Mouse (Mus musculus): ENCODE data around the gene Ttll10. TPM values are rescaled to one million over a fixed set of nuclear protein-coding genes. Genes with fewer than 3 reads are reported as not detected.

The Ttll10 gene
- polyA plus RNA-seq, 1 experiment from 2014 or later = 0.31 TPM

GRCm38 (mm10) chr4:156054130-156054529 is 5.1 kb downstream of the Ttll10 start:
- Histone ChIP-seq H3K36me3 (replicated peaks; ENCODE audit: insufficient read depth, low read length) (no peaks in the 10 kb centered on the region), H3K27me3 (ENCODE audit: insufficient read depth, low read length) (no peaks in the 10 kb centered on the region), H3K9me3 (ENCODE audit: low read length) (no peaks in the 10 kb centered on the region), H3K27ac (ENCODE audit: low read depth) (no peak overlapping the region), H3K4me3 (ENCODE audit: low read depth, low read length) (no peak overlapping the region), H3K4me2 (ENCODE audit: low read depth, low read length) (no peak overlapping the region), H3K4me1 (ENCODE audit: insufficient read depth) (peaks cover 3% of the 10 kb centered on the region; the same call in 1 of the 2 replicates), H3K9ac (replicated peaks) (no peak overlapping the region)
- 66% methylated on average over 4 of the region's 4 CpGs for whole genome bisulfite sequencing (ENCODE audit: insufficient replicate concordance)
- no peak for ATAC-seq
- TF ChIP-seq CTCF (IDR thresholded peaks at IDR 0.05; ENCODE audit: low read depth) (no peak), EP300 (IDR thresholded peaks at IDR 0.05; ENCODE audit: low read depth) (no peak)
- DNase-seq = no peak

GRCm38 (mm10) chr4:156053113-156053512 is 6.1 kb downstream of the Ttll10 start:
- DNase-seq (no peak), ATAC-seq (no peak)
- H3K4me1 ChIP-seq (ENCODE audit: insufficient read depth) = peaks cover 3% of the 10 kb centered on the region; the same call in 1 of the 2 replicates
- no peaks in the 10 kb centered on the region for H3K36me3 ChIP-seq (replicated peaks; ENCODE audit: insufficient read depth, low read length)
- WGBS (ENCODE audit: insufficient replicate concordance) = 69% methylated on average over 4 of the region's 4 CpGs
- H3K4me3 ChIP-seq (ENCODE audit: low read depth, low read length) = no peak overlapping the region
- no peaks in the 10 kb centered on the region for H3K27me3 ChIP-seq (ENCODE audit: insufficient read depth, low read length)
- no peaks in the 10 kb centered on the region for H3K9me3 ChIP-seq (ENCODE audit: low read length)
- no peak for TF ChIP-seq EP300 (IDR thresholded peaks at IDR 0.05; ENCODE audit: low read depth)
- TF ChIP-seq CTCF (IDR thresholded peaks at IDR 0.05; ENCODE audit: low read depth) = no peak
- H3K9ac ChIP-seq (replicated peaks) = no peak overlapping the region
- no peak overlapping the region for H3K4me2 ChIP-seq (ENCODE audit: low read depth, low read length)
- H3K27ac ChIP-seq (ENCODE audit: low read depth) = no peak overlapping the region

- DNase-seq = no peak
- Histone ChIP-seq H3K4me2 (ENCODE audit: low read depth, low read length) (no peak overlapping the region), H3K36me3 (replicated peaks; ENCODE audit: insufficient read depth, low read length) (no peaks in the 10 kb centered on the region), H3K4me3 (ENCODE audit: low read depth, low read length) (no peak overlapping the region), H3K9ac (replicated peaks) (no peak overlapping the region), H3K4me1 (ENCODE audit: insufficient read depth) (peaks cover 3% of the 10 kb centered on the region; the same call in 1 of the 2 replicates), H3K27me3 (ENCODE audit: insufficient read depth, low read length) (no peaks in the 10 kb centered on the region), H3K27ac (ENCODE audit: low read depth) (no peak overlapping the region), H3K9me3 (ENCODE audit: low read length) (no peaks in the 10 kb centered on the region)
- WGBS (ENCODE audit: insufficient replicate concordance) = 70% methylated on average over 6 of the region's 6 CpGs
- TF ChIP-seq EP300 (IDR thresholded peaks at IDR 0.05; ENCODE audit: low read depth) (no peak), CTCF (IDR thresholded peaks at IDR 0.05; ENCODE audit: low read depth) (no peak)
- ATAC-seq = no peak
Measured at GRCm38 (mm10) chr4:156050391-156050980, 8.7 kb downstream of the Ttll10 start.

- H3K4me3 ChIP-seq (ENCODE audit: low read depth, low read length) = no peak overlapping the region
- H3K9ac ChIP-seq (replicated peaks) = no peak overlapping the region
- H3K36me3 ChIP-seq (replicated peaks; ENCODE audit: insufficient read depth, low read length) = no peaks in the 10 kb centered on the region
- ATAC-seq (no peak), DNase-seq (no peak)
- H3K9me3 ChIP-seq (ENCODE audit: low read length) = no peaks in the 10 kb centered on the region
- H3K27ac ChIP-seq (ENCODE audit: low read depth) = no peak overlapping the region
- no peaks in the 10 kb centered on the region for H3K27me3 ChIP-seq (ENCODE audit: insufficient read depth, low read length)
- 21% methylated on average over 3 of the region's 3 CpGs for WGBS (ENCODE audit: insufficient replicate concordance)
- no peak overlapping the region for H3K4me2 ChIP-seq (ENCODE audit: low read depth, low read length)
- no peak for TF ChIP-seq EP300 (IDR thresholded peaks at IDR 0.05; ENCODE audit: low read depth)
- no peak for TF ChIP-seq CTCF (IDR thresholded peaks at IDR 0.05; ENCODE audit: low read depth)
- H3K4me1 ChIP-seq (ENCODE audit: insufficient read depth) = peaks cover 3% of the 10 kb centered on the region; the same call in 1 of the 2 replicates
Measured at GRCm38 (mm10) chr4:156049779-156050178, 9.4 kb downstream of the Ttll10 start.

GRCm38 (mm10) chr4:156044754-156045153 is 14.5 kb downstream of the Ttll10 start:
- TF ChIP-seq CTCF (IDR thresholded peaks at IDR 0.05; ENCODE audit: low read depth) = no peak
- no peak for TF ChIP-seq EP300 (IDR thresholded peaks at IDR 0.05; ENCODE audit: low read depth)
- no peaks in the 10 kb centered on the region for H3K4me1 ChIP-seq (ENCODE audit: insufficient read depth)
- H3K27ac ChIP-seq (ENCODE audit: low read depth) = no peak overlapping the region
- no peak overlapping the region for H3K9ac ChIP-seq (replicated peaks)
- WGBS (ENCODE audit: insufficient replicate concordance) = 57% methylated on average over 5 of the region's 5 CpGs
- DNase-seq (no peak), ATAC-seq (no peak)
- H3K4me2 ChIP-seq (ENCODE audit: low read depth, low read length) = no peak overlapping the region
- no peaks in the 10 kb centered on the region for H3K27me3 ChIP-seq (ENCODE audit: insufficient read depth, low read length)
- H3K4me3 ChIP-seq (ENCODE audit: low read depth, low read length) = no peak overlapping the region
- no peaks in the 10 kb centered on the region for H3K9me3 ChIP-seq (ENCODE audit: low read length)
- H3K36me3 ChIP-seq (replicated peaks; ENCODE audit: insufficient read depth, low read length) = no peaks in the 10 kb centered on the region

- ATAC-seq (no peak), DNase-seq (no peak)
- no peak overlapping the region for H3K27ac ChIP-seq (ENCODE audit: low read depth)
- no peaks in the 10 kb centered on the region for H3K36me3 ChIP-seq (replicated peaks; ENCODE audit: insufficient read depth, low read length)
- H3K27me3 ChIP-seq (ENCODE audit: insufficient read depth, low read length) = peaks cover 19% of the 10 kb centered on the region
- H3K4me2 ChIP-seq (ENCODE audit: low read depth, low read length) = peak overlapping the region; percentile 54
- TF ChIP-seq EP300 (IDR thresholded peaks at IDR 0.05; ENCODE audit: low read depth) (no peak), CTCF (IDR thresholded peaks at IDR 0.05; ENCODE audit: low read depth) (no peak)
- H3K4me3 ChIP-seq (ENCODE audit: low read depth, low read length) = peak overlapping the region; percentile 4; the same call in 1 of the 2 replicates
- peaks cover 29% of the 10 kb centered on the region for H3K4me1 ChIP-seq (ENCODE audit: insufficient read depth)
- 8% methylated on average over 24 of the region's 25 CpGs for WGBS (ENCODE audit: insufficient replicate concordance)
- H3K9ac ChIP-seq (replicated peaks) = no peak overlapping the region
- H3K9me3 ChIP-seq (ENCODE audit: low read length) = no peaks in the 10 kb centered on the region
Measured at GRCm38 (mm10) chr4:156034901-156035300, 24.3 kb downstream of the Ttll10 start.

All from liver, postnatal 0 days (tissue).